Mouse (Mus musculus) lung, embryonic 15.5 days (tissue): ENCODE measurements around the gene Gmfg. TPM values are rescaled to one million over a fixed set of nuclear protein-coding genes. Genes with fewer than 3 reads are reported as not detected.

Experiments
- ATAC-seq: fragments of 200-750 bp; cut with Nextera tagmentation; 2 replicates; pipeline ENCODE4 v1.8.0; 2017; ENCODE audit warnings: moderate number of reproducible peaks, borderline replicate concordance; ENCODE audit not compliant: low FRiP score, low TSS enrichment; ENCODE audit errors: extremely low read depth
- H3K27ac ChIP-seq: fragments of 300-500 bp; sonication (generic); 2 replicates; pipeline ENCODE4 v1.5.1; 2015; ENCODE audit warnings: moderate library complexity, mild to moderate bottlenecking, inconsistent platforms
- H3K27me3 ChIP-seq: fragments of 300-500 bp; sonication (generic); 2 replicates; pipeline ENCODE4 v1.6.1; 2015; ENCODE audit warnings: inconsistent platforms
- H3K36me3 ChIP-seq: fragments of 300-500 bp; sonication (generic); 2 replicates; pipeline ENCODE4 v1.6.1; 2015; ENCODE audit warnings: inconsistent platforms
- H3K4me1 ChIP-seq: fragments of 300-500 bp; sonication (generic); 2 replicates; pipeline ENCODE4 v1.6.1; 2015; ENCODE audit warnings: inconsistent platforms
- H3K4me2 ChIP-seq: fragments of 300-500 bp; sonication (generic); 2 replicates; pipeline ENCODE4 v1.6.1; 2015; ENCODE audit warnings: inconsistent platforms, mild to moderate bottlenecking, moderate library complexity
- H3K4me3 ChIP-seq: fragments of 300-500 bp; sonication (generic); 2 replicates; pipeline ENCODE4 v1.5.1; 2015; ENCODE audit warnings: mild to moderate bottlenecking, inconsistent platforms
- H3K9ac ChIP-seq: fragments of 300-500 bp; sonication (generic); 2 replicates; pipeline ENCODE4 v1.6.1; 2015; ENCODE audit warnings: inconsistent platforms
- H3K9me3 ChIP-seq: fragments of 300-500 bp; sonication (generic); 2 replicates; pipeline ENCODE4 v1.6.1; 2016; ENCODE audit warnings: inconsistent platforms
- WGBS: fragments of 180-500 bp; shearing (Covaris S2); methylation state at CpG from one replicate; pipeline ENCODE4 v1.1.7; 2015; 5-methylcytosine and 5-hydroxymethylcytosine counted together
- polyA plus RNA-seq: library from polyadenylated mRNA; unstranded; fragments of >200 nt; fragmentation: Nextera tagmentation; extraction: Ambion mirVana; gene quantifications from 2 replicates; pipeline ENCODE4 v1.2.1, GENCODE M21; 2015

Gmfg gene
- polyA plus RNA-seq, 1 experiment from 2014 or later = 38.9 TPM

- Histone ChIP-seq H3K9me3 (no peaks in the 10 kb centered on the region), H3K9ac (no peak overlapping the region), H3K27ac (peak overlapping the region; percentile 29), H3K4me1 (peaks cover 6% of the 10 kb centered on the region), H3K36me3 (no peaks in the 10 kb centered on the region), H3K27me3 (no peaks in the 10 kb centered on the region), H3K4me3 (no peak overlapping the region), H3K4me2 (peak overlapping the region; percentile 3; the same call in 1 of the 2 replicates)
- 85% methylated on average over 13 of the region's 14 CpGs for WGBS
- no peak for ATAC-seq
These were observed 4.7 kb downstream of the Gmfg start for GRCm38 (mm10) chr7:28441776-28442485.

GRCm38 (mm10) chr7:28442688-28443087, 5.4 kb downstream of the Gmfg start:
- no peaks in the 10 kb centered on the region for H3K27me3 ChIP-seq
- H3K4me1 ChIP-seq = peaks cover 6% of the 10 kb centered on the region
- H3K36me3 ChIP-seq = no peaks in the 10 kb centered on the region
- H3K4me3 ChIP-seq = no peak overlapping the region
- no peak overlapping the region for H3K4me2 ChIP-seq
- peak overlapping the region; percentile 60; the same call in 1 of the 2 replicates for H3K27ac ChIP-seq
- H3K9me3 ChIP-seq = no peaks in the 10 kb centered on the region
- 28% methylated on average over 4 of the region's 4 CpGs for WGBS
- peak; percentile 32; the same call in 1 of the 2 replicates for ATAC-seq
- H3K9ac ChIP-seq = no peak overlapping the region

GRCm38 (mm10) chr7:28444344-28444974, 7.2 kb downstream of the Gmfg start:
- 78% methylated on average over 13 of the region's 13 CpGs for WGBS
- Histone ChIP-seq H3K4me1 (peaks cover 6% of the 10 kb centered on the region), H3K27ac (no peak overlapping the region), H3K4me2 (no peak overlapping the region), H3K4me3 (no peak overlapping the region), H3K27me3 (no peaks in the 10 kb centered on the region), H3K9ac (no peak overlapping the region), H3K36me3 (no peaks in the 10 kb centered on the region), H3K9me3 (no peaks in the 10 kb centered on the region)
- no peak for ATAC-seq

- Histone ChIP-seq H3K4me2 (no peak overlapping the region), H3K4me3 (no peak overlapping the region), H3K27ac (no peak overlapping the region), H3K27me3 (no peaks in the 10 kb centered on the region), H3K9me3 (no peaks in the 10 kb centered on the region), H3K4me1 (peaks cover 6% of the 10 kb centered on the region), H3K36me3 (no peaks in the 10 kb centered on the region), H3K9ac (no peak overlapping the region)
- no peak; the same call in 1 of the 2 replicates for ATAC-seq
- 8% methylated on average over 12 of the region's 12 CpGs for WGBS
These were observed 9.2 kb downstream of the Gmfg start for GRCm38 (mm10) chr7:28446446-28446845.

- 26% methylated on average over 12 of the region's 12 CpGs for WGBS
- Histone ChIP-seq H3K4me3 (no peak overlapping the region), H3K9ac (no peak overlapping the region), H3K36me3 (no peaks in the 10 kb centered on the region), H3K27me3 (no peaks in the 10 kb centered on the region), H3K9me3 (no peaks in the 10 kb centered on the region), H3K4me2 (no peak overlapping the region), H3K27ac (no peak overlapping the region), H3K4me1 (peaks cover 6% of the 10 kb centered on the region)
- no peak for ATAC-seq
These were observed 10.0 kb downstream of the Gmfg start for GRCm38 (mm10) chr7:28447101-28447830.

- Histone ChIP-seq H3K27ac (no peak overlapping the region), H3K36me3 (no peaks in the 10 kb centered on the region), H3K9ac (no peak overlapping the region), H3K9me3 (no peaks in the 10 kb centered on the region), H3K4me3 (no peak overlapping the region), H3K4me1 (peaks cover 12% of the 10 kb centered on the region), H3K4me2 (no peak overlapping the region), H3K27me3 (no peaks in the 10 kb centered on the region)
- ATAC-seq = no peak
- 52% methylated on average over 13 of the region's 13 CpGs for WGBS
These were observed 10.9 kb downstream of the Gmfg start for GRCm38 (mm10) chr7:28447865-28448820.

- Histone ChIP-seq H3K9ac (peak within 1 kb of the TSS; percentile 84), H3K4me3 (peak within 1 kb of the TSS; percentile 85), H3K4me2 (peak within 1 kb of the TSS; percentile 98), H3K4me1 (peaks cover 12% of the 10 kb centered on the region), H3K27me3 (no peaks in the 10 kb centered on the region), H3K27ac (peak within 1 kb of the TSS; percentile 70), H3K36me3 (0 out of 2 replicates have a peak, but pooled peaks cover 5% of the 10 kb centered on the region), H3K9me3 (no peaks in the 10 kb centered on the region)
- WGBS = under 1% methylated on average over 29 of the region's 97 CpGs
- ATAC-seq = peak; percentile 68
These were observed 14.5 kb downstream of the Gmfg start, which contains the start of gene Lrfn1 for GRCm38 (mm10) chr7:28451531-28452360. TSS of gene Lrfn1 (plus strand) at chr7:28451980.

GRCm38 (mm10) chr7:28452361-28453005, 15.2 kb downstream of the Gmfg start:
- no peaks in the 10 kb centered on the region for H3K27me3 ChIP-seq
- H3K4me3 ChIP-seq = peak overlapping the region; percentile 85
- H3K9me3 ChIP-seq = no peaks in the 10 kb centered on the region
- H3K36me3 ChIP-seq = 0 out of 2 replicates have a peak, but pooled peaks cover 5% of the 10 kb centered on the region
- H3K27ac ChIP-seq = peak overlapping the region; percentile 70
- H3K4me1 ChIP-seq = peaks cover 6% of the 10 kb centered on the region; the same call in 1 of the 2 replicates
- WGBS = 1% methylated on average over 22 of the region's 24 CpGs
- H3K4me2 ChIP-seq = peak overlapping the region; percentile 98
- ATAC-seq = no peak
- peak overlapping the region; percentile 84 for H3K9ac ChIP-seq

- ATAC-seq = no peak
- H3K27me3 ChIP-seq = no peaks in the 10 kb centered on the region
These were observed 23.1 kb downstream of the Gmfg start for GRCm38 (mm10) chr7:28460361-28460760.

GRCm38 (mm10) chr7:28462769-28463168, 25.5 kb downstream of the Gmfg start:
- H3K27ac ChIP-seq = no peak overlapping the region
- H3K9me3 ChIP-seq = no peaks in the 10 kb centered on the region
- peaks cover 19% of the 10 kb centered on the region for H3K4me1 ChIP-seq
- 99% methylated on average over 2 of the region's 2 CpGs for WGBS
- H3K36me3 ChIP-seq = peaks cover 37% of the 10 kb centered on the region; the same call in 1 of the 2 replicates
- no peak for ATAC-seq
- no peak overlapping the region for H3K9ac ChIP-seq
- peaks cover 10% of the 10 kb centered on the region for H3K27me3 ChIP-seq
- no peak overlapping the region for H3K4me3 ChIP-seq
- no peak overlapping the region for H3K4me2 ChIP-seq

More at GRCm38 (mm10) chr7:28460361-28460760, 23.1 kb downstream of the Gmfg start:
- H3K4me2 ChIP-seq = no peak overlapping the region
- H3K4me3 ChIP-seq = no peak overlapping the region
- no peaks in the 10 kb centered on the region for H3K9me3 ChIP-seq
- no peak overlapping the region for H3K9ac ChIP-seq
- 92% methylated on average over 5 of the region's 5 CpGs for WGBS
- H3K36me3 ChIP-seq = peaks cover 39% of the 10 kb centered on the region; the same call in 1 of the 2 replicates
- H3K4me1 ChIP-seq = 0 out of 2 replicates have a peak, but pooled peaks cover 5% of the 10 kb centered on the region
- no peak overlapping the region for H3K27ac ChIP-seq
